Mouse (Mus musculus) CH12.LX (cell line): ENCODE measurements around the gene Zmym1. TPM values are rescaled to one million over a fixed set of nuclear protein-coding genes. Genes with fewer than 3 reads are reported as not detected.

Source experiments
- DNase-seq: peaks from one replicate; pipeline ENCODE4 v3.0.0-alpha.2; 2013; ENCODE audit errors: extremely low read depth
- H3K27ac ChIP-seq: 2 replicates; pipeline ENCODE4 v1.5.1; 2012; ENCODE audit warnings: low read depth, mild to moderate bottlenecking, control low read depth, moderate library complexity; ENCODE audit not compliant: insufficient read depth
- H3K27me3 ChIP-seq: replicated peaks from 2 replicates; pipeline ENCODE3; 2012; ENCODE audit warnings: inconsistent platforms
- H3K36me3 ChIP-seq, 2 experiments: replicated peaks in 1 of 2; 2 replicates each; pipeline versions ENCODE3 to v1.6.1; 2012; ENCODE audit warnings: inconsistent platforms in 1 of 2, low read length in 1 of 2, mild to moderate bottlenecking in 1 of 2, mixed read lengths in 1 of 2, moderate library complexity in 1 of 2; ENCODE audit not compliant: control insufficient read depth in 1 of 2, insufficient read depth in 1 of 2
- H3K4me1 ChIP-seq, 2 experiments: 2 replicates each; pipeline ENCODE4 v1.6.1; 2012; ENCODE audit warnings: inconsistent platforms in 1 of 2, moderate library complexity in 1 of 2; ENCODE audit not compliant: insufficient read depth in 2 of 2, control insufficient read depth in 1 of 2
- H3K4me2 ChIP-seq: 2 replicates; pipeline ENCODE4 v1.6.1; 2012; ENCODE audit warnings: low read depth, mild to moderate bottlenecking, control low read depth; ENCODE audit not compliant: poor library complexity, insufficient read depth, severe bottlenecking
- H3K4me3 ChIP-seq, 3 experiments: fragments of 150-350 bp in 1 of 3; sonication (generic) in 1 of 3; replicated peaks in 1 of 3; 2 replicates each; pipeline versions ENCODE3 to v1.5.1; 2011 to 2012; ENCODE audit warnings: low read depth in 2 of 3, low read length in 2 of 3, mild to moderate bottlenecking in 2 of 3, moderate library complexity in 2 of 3, control low read depth in 1 of 3, improper control_type of control experiment in 1 of 3, inconsistent platforms in 1 of 3, mixed read lengths in 1 of 3; ENCODE audit not compliant: poor library complexity in 1 of 3
- H3K79me2 ChIP-seq: replicated peaks from 2 replicates; pipeline ENCODE4 v1.6.1; 2012; ENCODE audit warnings: mild to moderate bottlenecking, moderate library complexity; ENCODE audit not compliant: control insufficient read depth, poor library complexity, insufficient read depth, severe bottlenecking; ENCODE audit errors: extremely low read depth
- H3K9ac ChIP-seq: 2 replicates; pipeline ENCODE4 v1.6.1; 2012; ENCODE audit warnings: low read depth, mild to moderate bottlenecking, control low read depth, moderate library complexity; ENCODE audit not compliant: insufficient read depth
- H3K9me3 ChIP-seq: replicated peaks from 2 replicates; pipeline ENCODE3; 2012; ENCODE audit warnings: low read length, inconsistent platforms, mixed read lengths
- BHLHE40 ChIP-seq: IDR thresholded peaks from 2 replicates; pipeline ENCODE4 v1.6.1; 2011; ENCODE audit warnings: mild to moderate bottlenecking, low read depth, low read length, improper control_type of control experiment
- CHD1 ChIP-seq: IDR thresholded peaks from 2 replicates; pipeline ENCODE4 v1.6.1; 2012; ENCODE audit warnings: low read depth, low read length, improper control_type of control experiment, inconsistent platforms
- CHD2 ChIP-seq: IDR thresholded peaks from 2 replicates; pipeline ENCODE4 v1.6.1; 2011; ENCODE audit warnings: low read length, improper control_type of control experiment
- E2F4 ChIP-seq: IDR thresholded peaks from 2 replicates; pipeline ENCODE4 v1.6.1; 2011; ENCODE audit warnings: low read depth, low read length, improper control_type of control experiment; ENCODE audit not compliant: insufficient replicate concordance
- ELF1 ChIP-seq: IDR thresholded peaks from 2 replicates; pipeline ENCODE4 v1.6.1; 2014; ENCODE audit warnings: low read depth, mild to moderate bottlenecking, inconsistent platforms, low read length, improper control_type of control experiment
- EP300 ChIP-seq: IDR thresholded peaks from 2 replicates; pipeline ENCODE4 v1.6.1; 2011; ENCODE audit warnings: low read length, improper control_type of control experiment
- GABPA ChIP-seq: IDR thresholded peaks from 2 replicates; pipeline ENCODE4 v1.6.1; 2012; ENCODE audit warnings: low read depth, low read length, improper control_type of control experiment, inconsistent platforms; ENCODE audit not compliant: insufficient replicate concordance
- HCFC1 ChIP-seq: IDR thresholded peaks from 2 replicates; pipeline ENCODE4 v1.6.1; 2012; ENCODE audit warnings: low read depth, mild to moderate bottlenecking, inconsistent platforms, low read length, improper control_type of control experiment
- MAFK ChIP-seq: IDR thresholded peaks from 2 replicates; pipeline ENCODE4 v1.6.1; 2011; ENCODE audit warnings: low read length, improper control_type of control experiment; ENCODE audit not compliant: insufficient replicate concordance
- MEF2A ChIP-seq: IDR thresholded peaks from 2 replicates; pipeline ENCODE4 v1.6.1; 2014; ENCODE audit warnings: low read depth, mild to moderate bottlenecking, inconsistent platforms, low read length, improper control_type of control experiment, borderline replicate concordance
- MXI1 ChIP-seq: IDR thresholded peaks from 2 replicates; pipeline ENCODE4 v1.6.1; 2011; ENCODE audit warnings: mild to moderate bottlenecking, low read depth, low read length, improper control_type of control experiment
- MYC ChIP-seq: IDR thresholded peaks from 2 replicates; pipeline ENCODE4 v1.6.1; 2011; ENCODE audit warnings: low read depth, mild to moderate bottlenecking, improper control_type of control experiment, low read length
- PAX5 ChIP-seq: IDR thresholded peaks from 2 replicates; pipeline ENCODE4 v1.6.1; 2012; ENCODE audit warnings: low read length, inconsistent platforms, mixed read lengths
- POLR2A ChIP-seq: IDR thresholded peaks from 2 replicates; pipeline ENCODE4 v1.6.1; 2011; ENCODE audit warnings: low read depth, mild to moderate bottlenecking, improper control_type of control experiment, low read length
- POLR2AphosphoS2 ChIP-seq: IDR thresholded peaks from 2 replicates; pipeline ENCODE4 v1.6.1; 2011; ENCODE audit warnings: low read depth, low read length, improper control_type of control experiment
- RAD21 ChIP-seq: IDR thresholded peaks from 2 replicates; pipeline ENCODE4 v1.6.1; 2011; ENCODE audit warnings: low read depth, mild to moderate bottlenecking, low read length, improper control_type of control experiment, moderate library complexity
- RCOR1 ChIP-seq: conservative IDR thresholded peaks from 2 replicates; pipeline ENCODE4 v1.6.1; 2012; ENCODE audit warnings: low read depth, mild to moderate bottlenecking, inconsistent platforms, low read length, improper control_type of control experiment
- SIN3A ChIP-seq: IDR thresholded peaks from 2 replicates; pipeline ENCODE4 v1.6.1; 2012; ENCODE audit warnings: low read length, improper control_type of control experiment, inconsistent platforms
- TBP ChIP-seq: conservative IDR thresholded peaks from 2 replicates; pipeline ENCODE4 v1.6.1; 2011; ENCODE audit warnings: low read depth, low read length, improper control_type of control experiment
- TCF12 ChIP-seq: IDR thresholded peaks from 2 replicates; pipeline ENCODE4 v1.6.1; 2014; ENCODE audit warnings: low read depth, mild to moderate bottlenecking, inconsistent platforms, low read length, improper control_type of control experiment
- UBTF ChIP-seq: IDR thresholded peaks from 2 replicates; pipeline ENCODE4 v1.6.1; 2012; ENCODE audit warnings: low read depth, mild to moderate bottlenecking, inconsistent platforms, low read length, improper control_type of control experiment, moderate library complexity
- USF2 ChIP-seq: conservative IDR thresholded peaks from 2 replicates; pipeline ENCODE4 v1.6.1; 2011; ENCODE audit warnings: low read depth, low read length, improper control_type of control experiment
- ZC3H11A ChIP-seq: IDR thresholded peaks from 2 replicates; pipeline ENCODE4 v1.6.1; 2012; ENCODE audit warnings: low read depth, mild to moderate bottlenecking, inconsistent platforms, low read length, improper control_type of control experiment
- ZMIZ1 ChIP-seq: IDR thresholded peaks from 2 replicates; pipeline ENCODE4 v1.6.1; 2012; ENCODE audit warnings: low read depth, mild to moderate bottlenecking, inconsistent platforms, low read length, improper control_type of control experiment
- dilution Hi-C: fragments of 300-500 bp; cut with MboI; formaldehyde crosslinking; loops from 2 replicates; pipeline ENCODE4 v1.14.3; 2020; ENCODE audit warnings: low sequenced_read_pairs; ENCODE audit not compliant: extremely low pct_unique_long_range_greater_than_20kb, extremely low pct_ligation_motif_present
- in situ Hi-C: fragments of 300-500 bp; cut with MboI; formaldehyde crosslinking; loops from 3 replicates; pipeline ENCODE4 v1.14.3; 2019; ENCODE audit warnings: low sequenced_read_pairs, low pct_ligation_motif_present, low pct_unique_long_range_greater_than_20kb, mixed read lengths
- polyA plus RNA-seq: library from polyadenylated mRNA; unstranded; fragments of >175 nt; gene quantifications from 2 replicates; pipeline ENCODE4 v1.2.1, GENCODE M21; 2012; ENCODE audit warnings: low read depth; ENCODE audit not compliant: insufficient read length
- total RNA-seq, 2 experiments: library from RNA; depleted of rRNA; stranded (reverse); fragments of 300-350 nt in 1 of 2; fragments of >200 nt in 1 of 2; gene quantifications; 2 replicates each; pipeline ENCODE4 v1.2.3; 2012 to 2014

The Zmym1 gene
- total and polyA plus RNA-seq, 3 experiments: 9.5 to 25.0 (median 20.4) TPM

DNA sequence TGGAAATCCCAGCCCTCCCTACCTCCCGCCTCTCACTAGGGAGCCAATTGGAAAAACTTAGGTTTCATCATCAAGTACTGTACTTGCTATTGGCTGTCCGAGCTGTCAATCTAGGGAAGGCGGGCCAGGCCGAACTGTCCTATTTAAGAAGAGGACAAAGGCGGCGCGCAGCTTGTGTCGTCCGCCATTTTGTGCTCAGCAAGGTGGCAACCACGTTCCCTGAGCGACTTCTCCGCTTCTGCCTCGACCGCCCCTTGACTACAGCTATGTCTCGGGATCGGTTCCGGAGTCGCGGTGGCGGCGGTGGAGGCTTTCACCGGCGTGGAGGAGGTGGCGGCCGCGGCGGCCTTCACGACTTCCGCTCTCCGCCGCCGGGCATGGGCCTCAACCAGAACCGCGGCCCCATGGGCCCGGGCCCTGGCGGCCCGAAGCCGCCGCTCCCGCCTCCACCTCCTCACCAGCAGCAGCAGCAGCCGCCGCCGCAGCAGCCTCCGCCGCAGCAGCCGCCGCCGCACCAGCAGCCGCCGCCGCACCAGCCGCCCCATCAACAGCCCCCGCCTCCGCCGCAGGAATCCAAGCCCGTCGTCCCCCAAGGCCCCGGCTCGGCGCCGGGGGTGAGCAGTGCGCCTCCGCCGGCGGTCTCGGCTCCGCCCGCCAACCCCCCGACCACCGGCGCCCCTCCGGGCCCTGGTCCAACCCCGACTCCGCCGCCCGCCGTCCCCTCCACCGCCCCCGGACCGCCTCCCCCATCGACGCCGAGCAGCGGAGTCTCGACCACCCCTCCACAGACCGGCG, 39.6 kb downstream of the Zmym1 start, which contains the start of gene Sfpq (continued):
- TF ChIP-seq CHD1 (no peak), BHLHE40 (no peak), EP300 (no peak), E2F4 (peak; percentile 88; the same call in 1 of the 2 replicates), CHD2 (peak; percentile 96), RAD21 (no peak), USF2 (no peak), ELF1 (no peak), SIN3A (peak; percentile 87), TBP (peak; percentile 98)

DNA sequence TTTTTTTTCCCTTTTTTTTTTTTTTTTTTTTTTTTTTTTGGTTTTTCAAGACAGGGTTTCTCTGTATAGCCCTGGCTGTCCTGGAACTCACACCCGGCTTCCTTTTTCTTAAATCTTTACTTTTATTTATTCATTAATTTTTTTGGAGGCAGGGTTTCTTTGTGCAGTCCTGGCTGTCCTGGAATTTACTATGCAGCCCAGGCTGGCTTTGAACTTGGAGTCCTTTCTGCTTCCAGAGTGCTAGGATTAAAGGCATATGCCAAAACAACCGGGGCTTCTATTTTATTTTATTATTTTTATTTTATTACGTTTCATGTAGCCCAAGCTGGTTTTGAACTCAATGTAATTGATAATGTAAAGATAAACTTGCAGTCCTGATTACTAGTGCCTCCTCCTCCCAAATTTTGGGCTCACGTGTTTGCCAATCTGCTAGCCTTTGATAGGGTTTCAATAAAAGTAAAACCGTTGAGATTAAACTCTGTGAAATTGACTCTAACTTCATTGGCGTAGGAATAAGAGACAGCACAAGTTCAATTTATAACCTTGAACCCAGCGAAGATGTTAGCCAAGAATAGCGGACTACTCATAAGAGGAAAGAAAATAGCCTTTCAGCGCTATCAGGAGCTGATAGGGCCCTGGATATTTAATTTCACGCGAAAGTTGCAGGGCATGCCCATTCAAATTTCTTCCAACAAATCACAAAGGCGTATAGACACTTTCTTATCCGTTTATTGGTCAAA, 40.4 kb downstream of the Zmym1 start:
- H3K79me2 ChIP-seq: peaks cover 42% of the 10 kb centered on the region
- in situ Hi-C loops (no loop called here), dilution Hi-C loops (no loop called here)
- H3K27me3 ChIP-seq: no peaks in the 10 kb centered on the region
- peak overlapping the region; percentile 64; the same call in 1 of the 2 replicates for H3K9ac ChIP-seq
- H3K9me3 ChIP-seq: no peaks in the 10 kb centered on the region
- no peak for DNase-seq
- H3K4me1 ChIP-seq: peaks cover 3 to 16% of the 10 kb centered on the region in 2 experiments; a peak in 3 of 4 replicates
- TF ChIP-seq BHLHE40 (peak; percentile 64), MXI1 (peak; percentile 52; the same call in 1 of the 2 replicates), SIN3A (0 out of 2 replicates have a peak, but pooled peaks have one; percentile 25), MAFK (no peak)
- peak overlapping the region; percentile 77 for H3K4me2 ChIP-seq
- no peak overlapping the region for H3K27ac ChIP-seq
- peak overlapping the region; percentile 26 to 82 (median 76) for H3K4me3 ChIP-seq
- H3K36me3 ChIP-seq: peaks cover 17 to 29% of the 10 kb centered on the region in 2 experiments

DNA sequence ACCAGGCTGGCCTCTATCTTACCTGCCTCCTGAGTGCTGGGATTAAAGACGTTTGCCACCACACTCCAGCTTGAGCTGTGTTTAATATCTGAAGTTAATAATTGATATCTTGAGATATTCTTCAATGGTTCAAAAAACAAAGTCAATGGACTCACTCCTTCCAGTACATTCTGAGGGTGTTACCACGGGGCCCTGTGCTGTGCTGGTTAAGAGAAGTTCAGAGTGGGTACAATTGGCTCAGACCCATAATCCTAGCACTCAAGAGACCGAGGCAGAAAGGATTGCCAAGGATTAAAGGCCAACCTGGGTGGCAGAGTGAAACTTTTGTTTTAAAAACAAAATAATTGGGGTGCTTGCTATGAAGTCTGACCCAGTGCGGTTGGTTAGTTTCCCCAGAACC, 44.6 kb downstream of the Zmym1 start:
- no peak for DNase-seq
- in situ Hi-C loops (no loop called here), dilution Hi-C loops (no loop called here)
- Histone ChIP-seq H3K4me1 (peaks cover 0 to 9% of the 10 kb centered on the region in 2 experiments; a peak in 2 of 4 replicates), H3K27ac (no peak overlapping the region), H3K9me3 (no peaks in the 10 kb centered on the region), H3K36me3 (no peaks in the 10 kb centered on the region), H3K9ac (no peak overlapping the region), H3K79me2 (peaks cover 2% of the 10 kb centered on the region), H3K4me2 (no peak overlapping the region), H3K27me3 (no peaks in the 10 kb centered on the region), H3K4me3 (no peak overlapping the region)
- no peak for TF ChIP-seq USF2
- TF ChIP-seq ZC3H11A: no peak
- no peak for TF ChIP-seq CHD1
- no peak for TF ChIP-seq HCFC1
- TF ChIP-seq GABPA: no peak
- no peak for TF ChIP-seq POLR2AphosphoS2
- no peak for TF ChIP-seq ELF1
- TF ChIP-seq MYC: no peak
- TF ChIP-seq PAX5: no peak
- TF ChIP-seq UBTF: no peak
- TF ChIP-seq TCF12: no peak
- no peak for TF ChIP-seq POLR2A
- no peak for TF ChIP-seq EP300
- TF ChIP-seq SIN3A: no peak
- TF ChIP-seq MAFK: no peak
- TF ChIP-seq E2F4: no peak
- no peak for TF ChIP-seq ZMIZ1
- TF ChIP-seq RCOR1: no peak
- no peak for TF ChIP-seq MEF2A
- no peak for TF ChIP-seq RAD21
